Mouse (Mus musculus) heart, embryonic 12.5 days (tissue): ENCODE results near the gene Pcbp2. TPM values are rescaled to one million over a fixed set of nuclear protein-coding genes. Genes with fewer than 3 reads are reported as not detected.
A peak's percentile ranks its signal among the peaks of the same experiment; 100 is the strongest.

ENCODE experiments used
- ATAC-seq: fragments of 200-750 bp; cut with Nextera tagmentation; 2 replicates; pipeline ENCODE4 v1.8.0; 2017; ENCODE audit warnings: moderate TSS enrichment, moderate library complexity; ENCODE audit not compliant: insufficient number of reproducible peaks, low FRiP score
- H3K27ac ChIP-seq: fragments of 300-500 bp; sonication (generic); 2 replicates; pipeline ENCODE4 v1.5.1; 2016; ENCODE audit warnings: mild to moderate bottlenecking, moderate library complexity; ENCODE audit not compliant: poor library complexity, severe bottlenecking
- H3K27me3 ChIP-seq: fragments of 300-500 bp; sonication (generic); replicated peaks from 2 replicates; pipeline ENCODE4 v1.6.1; 2016; ENCODE audit warnings: mild to moderate bottlenecking, moderate library complexity
- H3K36me3 ChIP-seq: fragments of 300-500 bp; sonication (generic); 2 replicates; pipeline ENCODE4 v1.6.1; 2016; ENCODE audit warnings: mild to moderate bottlenecking, moderate library complexity
- H3K4me1 ChIP-seq: fragments of 300-500 bp; sonication (generic); replicated peaks from 2 replicates; pipeline ENCODE4 v1.6.1; 2016; ENCODE audit warnings: mild to moderate bottlenecking
- H3K4me2 ChIP-seq: fragments of 300-500 bp; sonication (generic); 2 replicates; pipeline ENCODE4 v1.6.1; 2016; ENCODE audit warnings: mild to moderate bottlenecking, moderate library complexity
- H3K4me3 ChIP-seq: fragments of 300-500 bp; sonication (generic); 2 replicates; pipeline ENCODE4 v1.5.1; 2016; ENCODE audit warnings: mild to moderate bottlenecking
- H3K9ac ChIP-seq: fragments of 300-500 bp; sonication (generic); 2 replicates; pipeline ENCODE4 v1.6.1; 2016; ENCODE audit warnings: mild to moderate bottlenecking, moderate library complexity
- H3K9me3 ChIP-seq: fragments of 300-500 bp; sonication (generic); replicated peaks from 2 replicates; pipeline ENCODE4 v1.6.1; 2016; ENCODE audit warnings: mild to moderate bottlenecking, moderate library complexity
- WGBS: fragments of 180-500 bp; shearing (Covaris S2); methylation state at CpG from one replicate; pipeline ENCODE4 v1.1.7; 2016; 5-methylcytosine and 5-hydroxymethylcytosine counted together
- polyA plus RNA-seq: library from polyadenylated mRNA; unstranded; fragments of >200 nt; fragmentation: Nextera tagmentation; extraction: Ambion mirVana; gene quantifications from 2 replicates; pipeline ENCODE4 v1.2.1, GENCODE M21; 2016

Gene Pcbp2
- polyA plus RNA-seq, 1 experiment from 2014 or later, result 134 TPM

DNA sequence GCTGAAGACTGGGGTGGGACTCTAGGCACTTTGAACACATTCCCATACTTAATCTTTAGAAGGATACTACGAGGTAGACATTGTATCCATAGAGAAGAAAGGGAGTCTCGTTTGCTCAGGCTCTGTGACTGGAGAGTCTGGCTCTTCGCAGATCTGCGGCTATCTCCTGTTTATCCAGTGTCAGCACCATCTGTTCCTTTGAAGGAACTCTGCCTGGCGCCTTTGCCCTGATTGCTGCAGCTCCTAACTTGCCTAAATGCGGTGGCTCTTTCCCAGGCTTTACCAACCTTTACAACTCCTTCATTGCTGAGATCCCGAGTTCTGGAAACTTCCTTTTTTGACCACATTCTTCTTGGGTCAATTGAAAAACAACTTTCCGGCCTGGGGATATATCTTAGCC lies 21.0 kb upstream of the Pcbp2 start:
- no peaks in the 10 kb centered on the region for H3K27me3 ChIP-seq
- H3K4me1 ChIP-seq, result peaks cover 26% of the 10 kb centered on the region
- no peak for ATAC-seq
- no peak overlapping the region for H3K4me2 ChIP-seq
- no peak overlapping the region for H3K27ac ChIP-seq
- no peaks in the 10 kb centered on the region for H3K9me3 ChIP-seq
- H3K9ac ChIP-seq, result no peak overlapping the region
- H3K36me3 ChIP-seq, result no peaks in the 10 kb centered on the region
- no peak overlapping the region for H3K4me3 ChIP-seq
- WGBS, result 43% methylated on average over 8 of the region's 8 CpGs

DNA sequence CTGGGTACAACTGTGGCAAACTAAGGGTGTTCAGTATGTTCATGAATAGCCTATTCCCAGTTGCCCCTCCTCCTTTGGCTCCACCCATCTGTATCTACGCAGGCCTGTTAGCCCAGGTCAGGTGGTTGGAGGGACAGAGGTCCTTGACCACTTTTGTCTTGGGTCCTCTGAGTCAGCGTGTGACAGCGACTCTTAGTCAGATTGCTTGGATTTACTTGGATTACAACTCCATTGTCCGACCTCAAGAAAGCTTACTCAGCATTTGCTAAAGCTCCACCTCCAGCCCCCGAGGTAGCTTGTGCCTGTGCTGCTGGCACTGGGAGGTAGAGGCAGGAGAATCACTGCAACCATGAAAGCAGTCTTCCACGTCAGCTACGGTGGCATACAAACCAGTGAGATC lies 19.4 kb upstream of the Pcbp2 start:
- WGBS, result 45% methylated on average over 7 of the region's 7 CpGs
- H3K9me3 ChIP-seq, result no peaks in the 10 kb centered on the region
- H3K4me2 ChIP-seq, result no peak overlapping the region
- no peak overlapping the region for H3K4me3 ChIP-seq
- no peaks in the 10 kb centered on the region for H3K36me3 ChIP-seq
- H3K4me1 ChIP-seq, result peaks cover 22% of the 10 kb centered on the region
- H3K27me3 ChIP-seq, result no peaks in the 10 kb centered on the region
- H3K27ac ChIP-seq, result no peak overlapping the region
- no peak for ATAC-seq
- H3K9ac ChIP-seq, result no peak overlapping the region

DNA sequence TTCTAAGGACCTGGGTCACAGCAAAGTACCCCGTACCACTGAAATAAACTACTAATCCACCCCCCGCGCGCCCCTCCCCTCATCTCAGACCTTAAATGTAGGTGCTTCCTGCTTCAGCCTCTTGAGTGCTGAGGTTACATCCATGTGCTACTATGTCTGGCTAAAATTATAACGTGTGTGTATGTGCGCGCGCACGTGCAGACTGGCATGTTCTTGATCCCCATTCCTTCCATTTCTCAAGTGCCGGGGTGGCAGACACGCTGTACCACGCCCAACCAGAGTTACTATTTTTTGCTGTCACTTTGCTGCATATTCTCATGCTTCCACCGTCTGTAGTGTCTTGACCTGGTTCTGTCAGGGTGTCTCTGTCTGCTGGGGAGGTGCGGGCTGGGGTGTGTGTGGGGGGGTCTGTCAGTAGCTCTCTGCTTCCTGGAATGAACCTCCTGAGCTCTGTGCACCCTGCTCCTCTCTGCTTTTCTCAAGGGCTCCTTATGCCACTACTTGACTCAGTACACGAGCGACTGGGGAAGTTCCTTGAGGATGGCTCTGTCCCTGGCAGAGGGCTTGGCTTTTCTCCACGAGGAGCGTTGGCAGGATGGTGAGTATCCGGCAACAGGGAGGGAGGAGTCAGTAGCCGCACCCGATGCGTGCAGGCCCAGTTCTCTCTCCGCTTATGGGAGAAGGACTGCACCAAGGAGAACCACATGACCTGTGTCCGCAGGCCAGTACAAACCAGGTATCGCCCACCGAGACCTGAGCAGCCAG lies 18.5 kb upstream of the Pcbp2 start:
- no peaks in the 10 kb centered on the region for H3K27me3 ChIP-seq
- H3K9ac ChIP-seq, result no peak overlapping the region
- ATAC-seq, result no peak
- WGBS, result 77% methylated on average over 26 of the region's 26 CpGs
- H3K4me1 ChIP-seq, result peaks cover 13% of the 10 kb centered on the region
- no peak overlapping the region for H3K4me3 ChIP-seq
- H3K36me3 ChIP-seq, result no peaks in the 10 kb centered on the region
- H3K27ac ChIP-seq, result no peak overlapping the region
- H3K9me3 ChIP-seq, result no peaks in the 10 kb centered on the region
- H3K4me2 ChIP-seq, result no peak overlapping the region

DNA sequence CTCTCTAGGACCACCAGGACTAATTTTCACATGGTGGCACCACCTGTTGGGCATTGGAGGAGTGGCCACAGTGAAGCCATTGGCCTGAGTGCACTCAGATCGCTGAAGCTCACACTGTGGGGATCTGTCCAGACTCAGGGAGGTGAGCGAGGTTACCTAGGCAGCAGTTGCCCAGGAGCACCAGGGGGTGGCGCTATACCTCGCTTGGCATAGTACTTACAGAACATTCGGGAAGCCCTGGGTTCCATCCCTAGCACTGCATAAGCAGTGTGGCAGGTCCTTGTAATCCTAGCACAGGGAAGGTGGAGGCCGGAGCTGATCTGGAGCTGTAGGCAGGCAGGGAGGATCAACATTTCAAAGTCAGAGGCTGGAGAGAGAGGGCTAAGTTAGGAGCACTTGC lies 14.3 kb upstream of the Pcbp2 start:
- no peak for ATAC-seq
- Histone ChIP-seq H3K9ac (no peak overlapping the region), H3K4me1 (peaks cover 25% of the 10 kb centered on the region), H3K4me2 (no peak overlapping the region), H3K36me3 (no peaks in the 10 kb centered on the region), H3K27me3 (no peaks in the 10 kb centered on the region), H3K27ac (no peak overlapping the region), H3K4me3 (no peak overlapping the region), H3K9me3 (no peaks in the 10 kb centered on the region)
- 31% methylated on average over 6 of the region's 6 CpGs for WGBS

DNA sequence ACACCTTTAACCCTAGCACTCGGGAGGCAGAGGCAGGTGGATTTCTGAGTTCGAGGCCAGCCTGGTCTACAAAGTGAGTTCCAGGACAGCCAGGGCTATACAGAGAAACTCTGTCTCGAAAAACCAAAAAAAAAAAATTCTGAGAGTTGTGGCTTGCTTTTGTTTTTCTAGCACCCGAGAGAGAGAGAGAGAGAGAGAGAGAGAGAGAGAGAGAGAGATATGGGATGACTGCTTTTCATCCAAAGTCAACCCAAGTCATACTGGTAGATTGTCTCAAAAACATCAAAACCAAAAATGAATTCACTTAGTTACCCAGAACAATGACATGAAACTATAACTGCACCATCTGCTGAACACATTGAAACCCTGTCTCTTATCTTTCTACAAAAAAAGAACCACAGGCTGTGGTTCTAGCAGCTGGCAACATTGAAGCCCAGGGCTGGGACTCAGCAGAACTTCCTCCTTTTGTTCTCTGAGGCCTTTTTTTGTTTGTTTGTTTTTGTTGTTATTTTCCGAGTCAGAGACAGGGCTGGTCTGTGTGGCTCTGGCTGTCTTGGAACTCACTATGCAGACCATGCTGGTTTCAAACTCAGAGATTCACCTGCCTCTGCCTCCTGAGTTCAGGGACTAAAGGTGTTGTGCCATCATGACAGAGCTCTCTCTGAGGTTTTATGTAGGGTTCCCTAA lies 12.1 kb upstream of the Pcbp2 start:
- H3K4me3 ChIP-seq, result peak overlapping the region; percentile 56
- 57% methylated on average over 5 of the region's 5 CpGs for WGBS
- H3K27me3 ChIP-seq, result no peaks in the 10 kb centered on the region
- peak overlapping the region; percentile 52 for H3K27ac ChIP-seq
- ATAC-seq, result no peak
- no peaks in the 10 kb centered on the region for H3K9me3 ChIP-seq
- H3K36me3 ChIP-seq, result peaks cover 11% of the 10 kb centered on the region; the same call in 1 of the 2 replicates
- peaks cover 19% of the 10 kb centered on the region for H3K4me1 ChIP-seq
- peak overlapping the region; percentile 66 for H3K4me2 ChIP-seq
- no peak overlapping the region for H3K9ac ChIP-seq

DNA sequence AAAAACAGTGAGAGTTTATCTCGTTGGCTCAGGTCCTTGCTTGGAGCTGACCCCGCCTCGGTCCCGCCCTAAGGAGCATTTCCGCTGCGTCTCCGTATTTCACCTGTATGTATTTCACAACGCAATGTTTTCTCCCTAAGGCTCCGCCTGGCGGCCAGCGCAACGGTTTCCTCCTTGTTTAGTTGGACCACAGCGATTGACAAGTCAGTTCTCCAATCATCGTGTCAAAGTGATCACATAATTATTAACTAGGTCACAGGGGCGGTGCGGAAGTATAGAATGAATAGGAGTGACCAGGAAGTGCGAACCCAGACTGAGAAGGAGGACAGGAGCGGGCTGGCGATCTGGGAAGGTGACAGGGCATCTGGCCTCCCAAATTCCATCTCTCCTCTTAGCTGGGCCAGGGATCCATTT lies 11.4 kb upstream of the Pcbp2 start, which contains the start of gene Prr13:
Prr13 (plus strand) TSS at position 125 of the 414 bp plus-strand sequence.
- Histone ChIP-seq H3K27me3 (no peaks in the 10 kb centered on the region), H3K4me3 (peak within 1 kb of the TSS; percentile 56), H3K9ac (peak within 1 kb of the TSS; percentile 67), H3K27ac (peak within 1 kb of the TSS; percentile 52), H3K4me2 (peak within 1 kb of the TSS; percentile 66), H3K4me1 (peaks cover 19% of the 10 kb centered on the region), H3K9me3 (no peaks in the 10 kb centered on the region), H3K36me3 (peaks cover 17% of the 10 kb centered on the region; the same call in 1 of the 2 replicates)
- WGBS, result under 1% methylated on average over 19 of the region's 19 CpGs
- peak; percentile 82 for ATAC-seq

DNA sequence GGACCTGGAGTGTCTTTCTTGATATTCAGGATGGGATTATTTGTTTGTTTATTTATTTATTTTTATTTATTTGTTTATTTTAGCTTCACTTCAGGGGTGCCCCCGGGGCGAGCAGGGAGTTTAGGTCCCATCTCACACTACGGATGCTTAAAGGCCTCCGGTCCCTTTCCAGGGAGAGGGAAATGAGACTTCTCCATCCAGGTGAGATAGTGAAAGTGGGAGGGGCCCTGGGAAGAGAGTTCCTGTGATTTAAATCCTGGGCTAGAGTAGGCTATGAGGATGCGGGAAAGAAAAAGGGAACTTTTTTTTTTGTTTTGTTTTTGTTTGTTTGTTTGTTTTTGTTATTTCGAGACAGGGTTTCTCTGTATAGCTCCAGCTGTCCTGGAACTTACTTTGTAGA lies 11.0 kb upstream of the Pcbp2 start:
- Histone ChIP-seq H3K36me3 (peaks cover 17% of the 10 kb centered on the region; the same call in 1 of the 2 replicates), H3K27me3 (no peaks in the 10 kb centered on the region), H3K9me3 (no peaks in the 10 kb centered on the region), H3K4me1 (peaks cover 19% of the 10 kb centered on the region), H3K27ac (peak overlapping the region; percentile 52), H3K4me3 (peak overlapping the region; percentile 56), H3K4me2 (peak overlapping the region; percentile 66), H3K9ac (peak overlapping the region; percentile 67)
- 27% methylated on average over 6 of the region's 6 CpGs for WGBS
- ATAC-seq, result no peak

DNA sequence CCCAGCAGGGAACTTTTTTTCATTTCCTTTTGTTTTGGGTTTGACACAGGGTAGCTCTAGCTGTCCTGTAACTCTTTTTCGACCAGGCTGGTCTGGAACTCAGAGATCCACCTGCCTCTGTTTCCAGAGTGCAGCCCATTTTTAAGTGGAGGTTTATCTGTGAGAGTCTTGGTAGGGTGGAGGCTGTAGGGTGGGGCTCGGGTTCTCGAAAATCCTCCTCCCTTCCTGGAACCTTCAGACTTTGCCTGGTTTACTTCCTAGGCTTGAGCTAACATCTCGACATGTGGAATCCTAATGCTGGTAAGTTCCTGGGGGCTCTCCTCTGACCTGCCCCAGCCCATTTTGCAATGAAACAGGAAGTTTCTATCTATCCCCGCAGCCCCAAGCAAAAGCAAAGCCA lies 10.5 kb upstream of the Pcbp2 start:
- peak overlapping the region; percentile 66 for H3K4me2 ChIP-seq
- WGBS, result 46% methylated on average over 5 of the region's 5 CpGs
- H3K27ac ChIP-seq, result peak overlapping the region; percentile 64
- 0 out of 2 replicates have a peak overlapping the region, but pooled peaks have one; percentile 5 for H3K9ac ChIP-seq
- peak overlapping the region; percentile 56 for H3K4me3 ChIP-seq
- H3K4me1 ChIP-seq, result peaks cover 19% of the 10 kb centered on the region
- peaks cover 17% of the 10 kb centered on the region; the same call in 1 of the 2 replicates for H3K36me3 ChIP-seq
- no peaks in the 10 kb centered on the region for H3K27me3 ChIP-seq
- ATAC-seq, result peak; percentile 65
- H3K9me3 ChIP-seq, result no peaks in the 10 kb centered on the region

DNA sequence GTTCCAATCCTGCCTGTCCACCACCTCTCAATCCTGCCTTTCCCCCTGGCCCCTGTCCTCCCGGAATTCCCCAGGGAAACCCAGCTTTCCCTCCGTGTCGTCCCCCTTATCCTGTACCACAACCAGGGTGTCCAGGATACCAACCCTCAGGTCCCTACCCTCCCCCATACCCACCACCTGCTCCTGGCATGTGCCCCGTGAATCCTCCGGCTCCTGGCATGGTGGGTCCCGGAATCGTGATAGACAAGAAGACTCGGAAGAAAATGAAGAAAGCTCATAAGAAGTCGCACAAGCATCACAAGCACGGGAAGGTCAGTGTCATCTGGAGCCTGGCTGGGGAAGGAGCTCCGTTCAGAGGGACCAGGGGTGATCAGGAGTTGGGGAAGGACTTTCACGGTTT lies 9.9 kb upstream of the Pcbp2 start:
- Histone ChIP-seq H3K36me3 (peaks cover 17% of the 10 kb centered on the region; the same call in 1 of the 2 replicates), H3K4me2 (peak overlapping the region; percentile 66), H3K9me3 (no peaks in the 10 kb centered on the region), H3K4me3 (peak overlapping the region; percentile 56), H3K9ac (peak overlapping the region; percentile 5; the same call in 1 of the 2 replicates), H3K27me3 (no peaks in the 10 kb centered on the region), H3K27ac (peak overlapping the region; percentile 64), H3K4me1 (peaks cover 19% of the 10 kb centered on the region)
- ATAC-seq, result no peak
- WGBS, result 70% methylated on average over 12 of the region's 12 CpGs

DNA sequence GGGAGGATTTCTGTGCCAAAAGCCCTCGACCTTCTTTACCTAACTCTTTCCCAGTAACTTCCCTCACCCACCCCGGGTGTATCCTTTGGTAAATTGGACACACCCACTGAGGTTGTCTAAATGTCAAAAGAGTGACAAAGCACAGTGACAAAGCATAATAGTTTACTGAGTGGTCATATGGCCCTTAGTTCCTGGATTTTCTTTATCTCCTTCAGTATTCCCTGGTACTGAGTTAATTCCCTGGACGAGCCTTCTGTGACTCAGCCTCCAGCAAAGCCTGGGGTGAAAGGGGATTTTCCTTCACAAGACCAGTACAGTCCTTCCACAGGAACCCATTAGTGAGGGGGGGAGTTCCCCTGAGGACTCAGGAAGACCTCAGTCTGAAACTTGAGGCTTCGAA lies 9.4 kb upstream of the Pcbp2 start:
- peaks cover 17% of the 10 kb centered on the region; the same call in 1 of the 2 replicates for H3K36me3 ChIP-seq
- peak overlapping the region; percentile 66 for H3K4me2 ChIP-seq
- H3K9me3 ChIP-seq, result no peaks in the 10 kb centered on the region
- no peaks in the 10 kb centered on the region for H3K27me3 ChIP-seq
- H3K27ac ChIP-seq, result peak overlapping the region; percentile 64; the same call in 1 of the 2 replicates
- WGBS, result 51% methylated on average over 4 of the region's 4 CpGs
- H3K4me3 ChIP-seq, result peak overlapping the region; percentile 56
- H3K9ac ChIP-seq, result 0 out of 2 replicates have a peak overlapping the region, but pooled peaks have one; percentile 5
- ATAC-seq, result peak; percentile 58; the same call in 1 of the 2 replicates
- peaks cover 19% of the 10 kb centered on the region for H3K4me1 ChIP-seq

DNA sequence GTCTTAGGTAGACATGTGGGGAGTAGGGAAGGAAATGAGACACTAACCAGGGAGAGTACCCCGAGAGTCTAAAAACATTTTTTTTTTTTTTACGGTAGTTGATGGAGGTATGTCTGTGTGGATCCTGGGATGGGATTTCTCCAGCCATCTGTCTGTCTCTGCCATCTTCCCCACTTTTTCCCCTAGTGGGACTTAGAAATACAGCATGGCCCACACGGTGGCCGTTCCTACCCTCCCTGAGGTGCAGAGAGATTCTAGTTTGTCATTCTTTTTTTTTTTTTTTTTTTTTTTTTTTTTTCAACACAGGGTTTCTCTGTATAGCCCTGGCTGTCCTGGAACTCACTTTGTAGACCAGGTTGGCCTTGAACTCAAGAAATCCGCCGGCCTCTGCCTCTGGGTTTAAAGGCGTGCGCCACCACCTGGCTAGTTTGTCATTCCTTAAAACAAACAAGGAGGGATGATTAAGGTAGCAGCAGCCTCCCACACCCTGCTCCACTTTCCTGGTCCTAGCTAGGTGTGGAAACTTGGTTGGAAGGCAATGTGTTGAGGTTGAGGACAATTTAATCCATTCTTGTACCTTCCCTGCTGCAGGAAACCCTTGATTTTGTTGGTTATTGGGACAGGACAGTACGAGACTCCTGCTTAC lies 8.8 kb upstream of the Pcbp2 start:
- Histone ChIP-seq H3K4me1 (peaks cover 19% of the 10 kb centered on the region), H3K4me3 (peak overlapping the region; percentile 56; the same call in 1 of the 2 replicates), H3K27me3 (no peaks in the 10 kb centered on the region), H3K36me3 (peaks cover 17% of the 10 kb centered on the region; the same call in 1 of the 2 replicates), H3K9ac (no peak overlapping the region), H3K9me3 (no peaks in the 10 kb centered on the region), H3K27ac (peak overlapping the region; percentile 64; the same call in 1 of the 2 replicates), H3K4me2 (peak overlapping the region; percentile 66)
- ATAC-seq, result no peak
- WGBS, result 82% methylated on average over 9 of the region's 9 CpGs
